ENCODE assay signal across 24 mouse cellular contexts in the genomic region with DNA sequence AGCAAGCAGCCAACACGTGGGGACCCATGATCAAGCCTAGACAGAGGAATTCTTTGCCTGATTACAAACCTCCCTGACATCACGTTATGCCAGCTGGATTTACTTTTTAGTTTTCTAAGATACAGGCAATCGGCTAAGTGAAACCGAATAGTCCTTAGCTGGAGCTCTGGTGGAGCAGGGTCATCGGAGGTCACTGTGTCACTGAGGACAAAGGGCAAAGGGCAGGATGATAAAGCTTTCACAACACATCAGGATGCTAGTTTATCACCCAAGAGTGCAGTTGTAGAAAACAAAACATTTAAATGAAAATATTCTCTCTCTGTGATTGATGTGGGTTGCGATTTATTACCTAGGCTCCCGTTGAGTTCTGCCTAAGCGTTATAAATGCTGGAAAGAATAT.
A peak's percentile ranks its signal among the peaks of the same experiment; 100 is the strongest.
DNase-seq lines count a peak whose midpoint lies in the region; TF ChIP-seq lines count a peak whose summit lies in the region.
"Had no signal": no experiment of that assay in that cellular context is flagged by ENCODE, and none has a peak within 500 bp of the region (broad histone marks: within the 10 kb centered on the region; RNA-seq: fewer than 3 reads in every experiment).

No protein-coding gene starts in this region.

- DNase-seq in embryo, embryonic 10 days (ENCODE audit: low spot score), result peak; percentile 63
- no peak for DNase-seq in embryo, embryonic 9.5 days (ENCODE audit: extremely low spot score)
- peak; percentile 46 for DNase-seq in kidney, adult 2 months
- DNase-seq in kidney, adult 11 months, result no peak
- DNase-seq in liver, adult 2 months (ENCODE audit: extremely low read depth, low read depth, low spot score), result peak; percentile 55
- DNase-seq in liver, result no peak
- peak; percentile 32 for DNase-seq in yolk sac, embryonic 10.5 days (ENCODE audit: low spot score)
- DNase-seq: adrenal gland, adult 8-10 months; adrenal gland, postnatal 14 days; adrenal gland, postnatal 36 days; B cell, adult 2 months; cerebellum, adult 11-12 months; cerebellum, adult 2 months; cerebellum, adult 9-10 months; cerebellum, postnatal 10 days; cerebellum, postnatal 25 days; forebrain, postnatal 0 days had no signal

- H3K36me3 ChIP-seq in kidney, adult 2 months (ENCODE audit: control insufficient read depth, insufficient read depth, low read length), result no peaks in the 10 kb centered on the region
- no peaks in the 10 kb centered on the region for H3K36me3 ChIP-seq in liver, adult 2 months (ENCODE audit: control insufficient read depth, insufficient read depth, low read length)
- H3K36me3 ChIP-seq: embryonic facial prominence, embryonic 10.5 days; embryonic facial prominence, embryonic 12.5 days; forebrain, embryonic 15.5 days; G1E had no signal

- no peak overlapping the region for H3K4me3 ChIP-seq in kidney, adult 2 months (ENCODE audit: insufficient read depth, low read depth, low read length)
- H3K4me3 ChIP-seq in liver, adult 2 months (ENCODE audit: insufficient read depth, low read depth, low read length), result no peak overlapping the region
- H3K4me3 ChIP-seq: embryonic facial prominence, embryonic 10.5 days; embryonic facial prominence, embryonic 12.5 days; forebrain, embryonic 13.5 days; forebrain, embryonic 15.5 days had no signal

- TF ChIP-seq POLR2A in kidney, adult 2 months (IDR thresholded peaks at IDR 0.05; ENCODE audit: low read depth, low read length), result no peak
- TF ChIP-seq POLR2A in liver, adult 2 months (IDR thresholded peaks at IDR 0.05; ENCODE audit: extremely low read depth, insufficient read depth, low read length), result no peak

- H3K4me1 ChIP-seq in kidney, adult 2 months (ENCODE audit: control insufficient read depth, insufficient read depth, low read length), result no peaks in the 10 kb centered on the region
- H3K4me1 ChIP-seq in liver, adult 2 months (ENCODE audit: control insufficient read depth, insufficient read depth, low read length), result no peaks in the 10 kb centered on the region
- H3K4me1 ChIP-seq: forebrain, embryonic 13.5 days had no signal

- H3K27ac ChIP-seq in kidney, adult 2 months (ENCODE audit: insufficient read depth, low read depth, low read length), result no peak overlapping the region
- H3K27ac ChIP-seq in liver, adult 2 months (replicated peaks; ENCODE audit: insufficient read depth, low read depth, low read length), result no peak overlapping the region
- H3K27ac ChIP-seq: embryonic facial prominence, embryonic 10.5 days; embryonic facial prominence, embryonic 12.5 days; forebrain, embryonic 13.5 days; forebrain, embryonic 15.5 days had no signal

- no peak for TF ChIP-seq CTCF in kidney, adult 2 months (conservative IDR thresholded peaks at IDR 0.05; ENCODE audit: insufficient read depth, insufficient read length, low read depth, low read length)
- no peak for TF ChIP-seq CTCF in liver, adult 2 months (IDR thresholded peaks at IDR 0.05; ENCODE audit: low read depth, low read length)

- H3K27me3 ChIP-seq in kidney, adult 2 months (replicated peaks; ENCODE audit: control insufficient read depth, insufficient read depth, low read length), result no peaks in the 10 kb centered on the region
- H3K27me3 ChIP-seq in liver, adult 2 months (ENCODE audit: control insufficient read depth, insufficient read depth, low read length), result no peaks in the 10 kb centered on the region
- H3K27me3 ChIP-seq: CH12.LX; embryonic facial prominence, embryonic 12.5 days; forebrain, embryonic 13.5 days; Patski had no signal

- H3K9ac ChIP-seq in liver, adult 2 months (ENCODE audit: low read depth, low read length), result no peak overlapping the region
- H3K9ac ChIP-seq: embryonic facial prominence, embryonic 12.5 days; forebrain, embryonic 13.5 days; forebrain, embryonic 15.5 days; forebrain, postnatal 0 days had no signal

- no peaks in the 10 kb centered on the region for H3K79me2 ChIP-seq in liver, adult 2 months (ENCODE audit: control insufficient read depth, insufficient read depth, low read length)

- 63% methylated on average over 8 of the region's 8 CpGs for WGBS in kidney, adult 2 months
- 53% methylated on average over 8 of the region's 8 CpGs for WGBS in liver, adult 2 months

Comparison
In these comparisons a context has a peak if more than half of its experiments do, and no peak if none do; other contexts are left out.
1. DNase-seq: peak in embryo, embryonic 10 days (single experiment), kidney, adult 2 months (single experiment), liver, adult 2 months (single experiment) and yolk sac, embryonic 10.5 days (single experiment); none in embryo, embryonic 9.5 days (single experiment), kidney, adult 11 months (single experiment) and liver (single experiment).